Mouse (Mus musculus) B cell, adult 2 months (primary cell): ENCODE results near the gene Ms4a18.
A peak's percentile ranks its signal among the peaks of the same experiment; 100 is the strongest.
"Not testable (repeated sequence)": the region's sequence is repeated elsewhere in the genome, so short reads cannot be mapped to it uniquely, and the experiment has no call there.

Source experiments
- DNase-seq, 2 experiments: peaks; one replicate each; pipeline ENCODE4 v3.0.0; 2022

The Ms4a18 gene

DNA sequence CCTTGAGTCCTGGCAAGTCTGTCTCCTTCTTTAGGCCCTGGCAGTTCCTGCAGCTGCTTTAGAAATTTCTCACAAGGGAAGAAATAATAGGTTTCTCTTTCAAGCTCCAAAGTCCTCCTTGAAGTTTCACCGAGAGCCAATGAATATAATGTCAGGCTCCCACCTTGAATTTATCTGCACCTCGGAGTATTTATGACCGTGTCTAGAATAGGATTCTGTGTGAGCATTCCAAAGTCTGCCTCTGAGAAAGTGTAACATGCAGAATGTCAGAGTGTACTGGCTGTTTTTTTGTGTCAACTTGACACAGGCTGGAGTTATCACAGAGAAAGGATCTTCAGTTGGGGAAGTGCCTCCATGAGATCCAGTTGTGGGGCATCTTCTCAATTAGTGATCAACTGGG, at the start of gene Ms4a18:
TSS of gene Ms4a18 (minus strand) at position 141 of the 400 bp plus-strand sequence.
- no peak for DNase-seq

DNA sequence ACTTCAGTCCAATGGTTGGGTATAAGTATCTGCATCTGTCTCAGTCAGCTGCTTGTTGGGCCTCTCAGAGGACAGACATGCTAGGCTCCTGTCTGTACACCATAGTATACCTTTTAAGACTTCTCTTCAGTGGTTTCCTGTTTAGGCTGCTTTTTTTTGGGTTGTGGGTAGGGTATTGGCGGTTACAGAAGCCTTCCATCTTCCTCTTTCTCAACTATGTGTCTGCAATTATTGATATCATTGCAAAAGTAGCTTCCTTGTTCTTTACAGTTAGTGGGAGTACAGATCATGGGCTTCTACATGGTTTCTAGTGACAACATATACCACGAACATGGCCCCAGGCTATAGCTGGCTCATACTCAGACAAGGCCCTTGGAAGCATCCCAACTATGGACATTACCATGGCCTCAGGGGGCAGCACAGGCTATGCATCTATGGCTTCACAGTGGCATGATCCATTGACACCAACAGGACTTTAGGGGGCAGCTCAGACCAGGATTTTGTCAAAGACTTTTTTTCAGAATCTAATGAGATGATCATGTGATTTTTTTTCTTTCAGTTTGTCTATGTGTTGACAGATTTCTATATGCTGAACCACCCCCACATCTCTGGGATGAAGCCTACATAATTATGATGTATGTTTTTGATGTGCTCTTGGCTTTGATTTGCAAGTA, 47.5 kb upstream of the Ms4a18 start:
- DNase-seq, result peak; percentile 32 to 38

DNA sequence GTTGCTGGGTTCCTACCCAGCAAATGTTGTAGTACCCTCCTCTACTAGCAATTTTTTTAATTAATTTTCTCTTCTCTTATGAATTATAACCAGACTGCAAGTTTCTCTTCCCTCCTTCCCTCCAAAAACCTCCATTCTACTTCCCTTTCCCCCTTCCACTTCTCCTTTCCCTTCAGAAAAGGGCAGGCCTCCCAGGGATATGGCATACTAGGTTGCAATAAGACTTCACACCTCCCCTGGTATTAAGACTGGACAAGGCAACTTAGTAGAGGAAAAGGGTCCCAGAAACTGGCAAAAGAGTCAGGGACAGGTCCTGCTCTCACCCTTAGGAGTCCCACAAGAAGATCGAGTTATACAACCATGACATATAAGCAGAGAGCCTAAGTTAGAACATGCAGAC, 43.1 kb upstream of the Ms4a18 start:
- DNase-seq, result no peak

DNA sequence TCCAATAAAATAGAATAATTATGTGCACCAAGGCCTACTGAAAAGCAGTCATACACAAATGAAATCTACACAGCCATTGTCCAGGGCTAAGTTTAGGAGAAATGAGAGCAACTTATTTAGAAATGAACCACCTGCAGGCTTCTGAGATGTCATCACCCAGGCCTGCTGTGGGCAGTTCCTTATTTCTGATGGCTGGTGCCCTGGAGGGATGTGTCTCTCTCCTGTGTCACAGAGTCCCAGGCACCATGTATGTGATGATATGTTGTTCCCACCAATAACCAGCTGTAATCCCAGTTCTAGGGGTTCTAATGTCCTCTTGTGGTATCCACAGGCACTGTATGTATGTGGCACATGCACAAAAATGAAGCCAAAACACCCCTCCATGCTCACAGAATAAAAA, 42.1 kb upstream of the Ms4a18 start:
- DNase-seq, result no peak

DNA sequence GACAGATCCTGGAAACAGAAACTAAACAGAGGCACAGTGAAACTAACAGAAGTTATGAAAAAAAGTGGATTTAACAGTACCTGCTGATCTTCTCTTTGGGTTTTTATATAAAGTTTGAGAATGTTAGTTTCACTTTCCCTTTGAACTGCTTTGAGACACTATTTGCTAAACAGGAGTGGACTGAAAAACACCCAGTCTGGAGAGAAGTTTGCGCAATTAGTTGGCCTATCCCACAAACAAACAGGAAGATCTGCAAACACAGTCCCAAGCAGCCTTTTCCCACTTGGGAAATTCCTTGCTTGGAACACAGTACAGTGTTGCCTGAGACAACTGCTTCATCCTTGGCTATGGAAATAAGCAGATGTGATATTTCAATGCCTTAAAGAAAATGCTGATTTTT, 37.9 kb upstream of the Ms4a18 start:
- not testable (repeated sequence) for DNase-seq

DNA sequence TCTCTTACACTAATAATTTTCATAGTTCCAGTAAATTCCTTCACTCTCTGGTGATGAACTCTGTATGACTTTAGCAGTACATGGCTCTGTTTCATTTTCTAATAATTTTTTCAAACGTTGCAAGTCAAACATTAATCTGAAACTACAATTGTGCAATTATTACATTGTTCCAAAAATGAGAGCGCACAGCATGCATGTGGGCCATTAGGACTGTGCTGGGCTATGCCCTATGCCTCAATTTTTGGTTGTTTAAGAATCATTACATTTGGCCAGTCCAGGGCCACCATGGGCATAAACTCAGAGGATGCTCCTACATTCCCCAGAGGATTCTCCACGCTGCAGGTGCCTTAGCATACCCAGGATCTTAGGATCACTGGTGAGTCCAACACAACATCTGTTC, 35.4 kb upstream of the Ms4a18 start:
- DNase-seq, result no peak

DNA sequence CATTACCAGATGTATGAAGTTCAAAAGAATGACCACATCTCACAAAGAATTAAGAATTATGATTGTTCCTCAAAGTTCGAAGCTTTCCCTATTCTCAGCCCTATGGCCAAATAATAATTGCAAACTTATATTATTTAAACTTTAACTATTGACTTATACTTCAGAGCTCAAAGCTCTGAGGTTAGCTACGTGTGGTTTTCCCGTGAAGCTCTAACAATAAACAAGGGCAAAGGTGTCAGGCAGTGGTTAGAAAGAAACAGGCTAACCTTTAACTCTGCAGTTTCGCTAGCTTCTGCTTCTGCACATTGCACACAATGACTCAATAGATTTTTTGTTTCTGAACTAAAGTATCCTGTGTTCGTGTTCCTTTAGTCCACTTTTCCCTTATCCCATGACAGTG, 35.0 kb upstream of the Ms4a18 start:
- no peak for DNase-seq

DNA sequence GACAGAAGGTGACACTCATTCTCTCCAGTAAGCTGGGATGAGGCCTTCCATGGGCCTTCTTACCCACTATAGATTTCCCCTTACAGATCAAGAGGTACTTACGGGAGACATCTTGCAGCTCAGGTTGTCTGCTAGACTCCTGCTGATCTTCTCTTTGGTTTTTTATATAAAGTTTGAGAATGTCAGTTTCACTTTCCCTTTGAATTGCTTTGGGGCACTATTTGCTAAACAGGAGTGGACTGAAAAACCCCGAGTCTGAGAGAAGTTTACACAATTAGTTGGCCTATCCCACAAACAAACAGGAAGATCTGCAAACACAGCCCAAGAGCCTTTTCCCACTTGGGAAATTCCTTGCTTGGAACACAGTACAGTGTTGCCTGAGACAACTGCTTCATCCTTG, 32.5 kb upstream of the Ms4a18 start:
- peak; percentile 30 to 37 for DNase-seq

DNA sequence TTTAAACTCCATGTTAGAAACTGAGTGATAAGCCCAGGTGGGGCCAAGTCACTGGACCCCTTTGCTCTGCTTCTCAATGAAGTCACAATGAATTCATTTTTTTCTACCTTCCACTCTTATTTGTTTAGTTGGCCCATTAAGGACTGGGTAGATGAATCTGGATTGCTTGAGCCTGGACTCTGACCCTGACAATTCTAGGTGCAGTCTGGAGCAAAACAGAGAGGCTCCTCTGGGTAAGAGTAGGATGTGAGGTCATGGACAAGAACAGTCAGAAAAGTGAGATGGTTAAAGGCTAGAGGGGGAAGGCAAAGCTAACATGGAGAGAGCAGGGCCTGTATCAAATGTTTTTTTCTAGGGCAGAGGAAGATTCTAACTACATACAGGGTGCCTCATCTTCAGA, 31.6 kb upstream of the Ms4a18 start:
- DNase-seq, result no peak

DNA sequence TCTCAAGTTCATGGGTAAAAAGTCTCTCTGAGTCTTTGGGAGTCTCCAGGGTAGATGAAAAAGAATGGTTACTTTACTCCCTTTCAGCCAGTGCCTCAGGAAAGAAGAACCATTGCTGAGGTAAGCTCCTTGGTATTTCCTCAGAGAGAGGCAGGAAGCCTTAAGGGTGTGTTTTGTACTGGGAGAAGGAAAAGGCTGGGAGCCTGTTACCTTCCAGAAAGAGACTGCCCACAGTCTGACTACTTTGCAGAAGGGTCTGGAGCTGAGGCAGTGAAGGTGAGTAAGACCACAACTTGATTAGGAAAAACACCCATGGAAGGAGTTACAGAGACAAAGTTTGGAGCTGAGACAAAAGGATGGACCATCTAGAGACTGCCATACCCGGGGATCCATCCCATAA, 30.7 kb upstream of the Ms4a18 start:
- DNase-seq, result peak in 1 of 2 experiments; percentile 2

DNA sequence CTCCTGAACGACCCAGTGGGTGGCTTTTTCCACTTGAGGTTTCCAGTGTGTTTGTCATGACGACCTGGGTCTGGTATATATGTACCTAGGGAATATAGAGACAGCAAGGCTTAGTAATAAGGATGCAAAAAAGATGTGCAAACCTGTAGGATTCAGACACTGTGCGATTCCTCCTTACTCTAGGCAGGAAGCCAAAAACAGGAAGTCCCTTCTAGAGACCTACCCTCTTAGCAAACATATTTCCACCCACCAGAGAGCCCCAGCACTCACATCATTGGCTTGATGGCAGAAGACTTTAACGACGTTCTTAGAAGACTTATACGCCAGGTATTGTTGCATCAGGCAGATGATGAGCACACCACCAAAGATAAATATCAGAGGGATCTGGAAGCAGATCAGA, 30.2 kb upstream of the Ms4a18 start:
- DNase-seq, result peak; percentile 47 to 53

DNA sequence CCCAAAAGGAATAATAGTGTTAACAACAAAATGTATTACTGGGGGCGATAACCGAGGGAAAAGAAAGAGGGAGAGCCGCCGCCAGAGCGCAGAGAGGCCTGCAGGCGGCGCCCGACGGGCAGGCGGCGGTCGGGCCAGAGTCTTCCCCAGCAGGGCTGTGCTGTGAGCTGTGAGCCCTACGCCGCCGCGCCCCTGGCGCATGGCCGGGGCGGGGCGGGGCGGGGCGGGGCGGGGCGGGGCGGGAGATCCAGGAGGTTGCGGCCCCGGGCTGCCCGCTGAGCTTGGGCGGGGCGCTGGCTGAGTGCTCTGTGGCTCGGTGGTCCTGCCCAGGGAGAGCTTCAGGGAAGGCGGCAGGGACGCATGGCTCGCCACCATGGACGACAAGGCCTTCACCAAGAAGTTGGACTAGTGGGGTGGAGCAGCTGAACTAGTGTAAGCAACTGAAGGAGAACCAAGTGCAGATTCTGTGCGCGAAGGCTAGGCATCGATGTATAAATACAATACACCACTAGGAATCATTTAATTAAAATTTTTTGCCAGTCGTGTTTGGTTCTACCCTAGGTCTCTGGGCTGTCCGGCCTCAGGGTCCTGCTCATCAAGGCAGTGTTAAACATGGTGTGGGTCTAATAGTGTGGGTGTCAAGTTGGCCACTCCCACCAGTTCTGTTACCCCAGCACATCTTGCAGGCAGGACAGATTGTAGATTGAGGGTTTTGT, 27.3 kb upstream of the Ms4a18 start:
- DNase-seq, result peak; percentile 77

DNA sequence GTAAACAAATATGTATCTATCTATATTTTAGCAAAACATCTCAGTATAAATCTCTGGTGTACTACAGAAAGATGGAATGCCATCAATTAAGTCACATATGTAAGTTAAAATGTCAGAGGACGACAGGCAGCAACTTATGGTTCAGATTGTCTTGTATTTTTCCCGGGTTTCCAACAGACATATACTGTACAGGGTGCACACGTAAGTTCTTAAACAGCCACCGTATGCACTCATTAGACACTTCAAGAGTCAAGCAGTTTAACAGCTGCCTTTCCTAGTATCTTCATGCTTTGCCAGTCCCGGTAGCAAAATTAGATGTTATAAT, 26.8 kb upstream of the Ms4a18 start:
- no peak for DNase-seq

DNA sequence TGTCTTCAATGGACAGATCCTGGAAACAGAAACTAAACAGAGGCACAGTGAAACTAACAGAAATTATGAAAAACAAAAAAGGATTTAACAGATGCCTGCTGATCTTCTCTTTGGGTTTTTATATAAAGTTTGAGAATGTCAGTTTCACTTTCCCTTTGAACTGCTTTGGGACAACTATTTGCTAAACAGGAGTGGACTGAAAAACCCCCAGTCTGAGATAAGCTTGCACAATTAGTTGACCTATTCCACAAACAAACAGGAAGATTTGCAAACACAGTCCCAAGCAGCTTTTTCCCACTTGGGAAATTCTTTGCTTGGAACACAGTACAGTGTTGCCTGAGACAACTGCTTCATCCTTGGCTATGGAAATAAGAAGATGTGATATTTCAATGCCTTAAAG, 19.7 kb upstream of the Ms4a18 start:
- no peak for DNase-seq

DNA sequence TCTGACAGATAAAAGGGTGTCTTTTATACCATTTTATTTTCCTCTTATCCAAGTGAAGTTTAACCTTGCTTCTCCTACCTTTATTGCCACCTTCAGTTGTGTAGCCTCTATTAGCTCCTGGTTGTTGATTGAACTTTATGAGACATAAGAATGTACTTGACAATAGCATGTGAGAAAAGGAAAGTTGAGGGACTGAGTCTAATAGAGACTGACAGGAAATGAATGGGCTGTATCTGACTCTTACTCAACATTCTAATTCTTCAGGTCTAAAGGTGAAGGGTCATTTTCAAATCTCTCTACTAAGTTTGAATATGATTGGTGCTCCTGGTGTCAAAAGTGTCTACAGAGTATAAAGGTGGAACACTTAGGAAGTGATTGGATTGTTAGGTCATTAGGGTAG, 4.6 kb upstream of the Ms4a18 start:
- no peak for DNase-seq

DNA sequence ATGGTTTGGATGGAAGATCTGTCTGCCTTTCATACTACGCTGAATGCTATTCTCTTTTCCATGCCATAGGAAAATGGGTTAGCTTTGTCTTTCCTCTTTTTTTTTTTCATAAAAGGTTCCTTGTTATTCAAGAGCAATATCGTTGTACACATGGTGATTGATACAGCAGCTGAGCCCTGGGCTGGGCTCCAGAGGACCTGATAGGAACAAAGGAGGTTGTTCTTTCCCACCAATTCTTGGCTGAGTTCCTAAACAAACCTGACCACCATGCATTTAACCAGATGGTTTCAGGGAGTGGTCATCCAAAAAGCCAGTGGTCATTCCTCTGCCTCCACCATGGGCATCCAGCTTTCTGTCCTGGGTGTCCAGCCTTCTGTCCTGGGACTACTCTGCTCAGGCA, 580 bp downstream of the Ms4a18 start:
- no peak for DNase-seq

DNA sequence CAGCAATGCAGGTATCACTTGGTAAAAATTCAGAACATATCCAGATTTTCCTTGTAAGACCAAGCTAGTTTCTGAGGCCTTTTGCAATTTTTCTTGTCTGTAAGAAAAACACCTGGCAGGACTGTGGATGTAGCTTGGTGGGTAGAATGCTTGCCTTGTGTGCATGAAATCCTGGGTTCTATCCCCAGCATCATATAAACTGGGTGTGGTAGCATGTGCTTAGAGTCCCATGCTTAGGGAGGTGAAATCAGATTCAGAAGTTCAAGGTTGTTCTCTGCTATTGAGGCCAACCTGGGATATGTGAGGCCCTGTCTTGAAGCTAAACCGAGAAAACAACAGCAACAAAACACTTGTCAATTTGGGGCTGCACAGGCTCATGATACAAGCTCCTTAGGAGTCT, 1.8 kb downstream of the Ms4a18 start:
- DNase-seq, result no peak

DNA sequence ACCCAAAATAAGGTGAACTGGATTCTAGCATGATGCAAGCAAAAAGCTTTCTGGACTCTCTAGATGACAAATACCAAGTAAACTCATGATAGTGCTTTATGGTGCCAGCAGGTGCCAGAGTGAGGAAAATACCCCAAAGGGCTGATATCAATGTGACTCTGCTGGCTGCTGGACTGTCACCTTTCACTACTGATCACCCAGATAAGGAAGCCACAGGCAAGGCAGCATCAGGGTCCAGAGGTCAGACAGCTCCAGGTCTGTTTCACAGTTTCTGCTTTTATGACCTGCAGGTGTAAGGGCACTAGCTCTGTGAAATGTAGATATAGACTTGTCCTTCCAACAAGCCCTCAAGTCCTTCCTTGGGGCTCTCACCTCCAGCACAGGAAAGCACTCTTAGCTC, 2.4 kb downstream of the Ms4a18 start:
- no peak for DNase-seq

DNA sequence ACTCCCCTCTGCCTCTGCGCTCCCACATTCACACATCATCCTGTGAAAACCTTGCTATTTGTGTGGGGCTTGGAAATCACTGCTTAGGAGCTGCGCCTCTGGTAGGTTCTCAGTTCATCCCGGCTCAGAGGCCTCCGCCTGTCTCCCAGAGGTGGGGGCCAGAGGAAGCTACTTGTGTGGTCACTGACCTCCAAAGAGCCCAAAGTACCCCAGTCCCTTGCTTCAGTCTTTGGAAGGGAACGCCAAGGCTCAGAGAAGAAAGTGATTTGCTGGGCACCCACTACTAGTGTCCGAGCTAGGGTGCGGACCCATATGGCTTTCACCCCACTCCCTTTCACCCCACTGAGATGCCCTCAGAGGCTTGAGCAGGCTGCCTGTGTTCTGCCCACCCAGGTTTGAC, 24.7 kb downstream of the Ms4a18 start, which contains the start of gene Ms4a15:
TSS of gene Ms4a15 (minus strand) at position 101 of the 400 bp plus-strand sequence.
- no peak for DNase-seq

DNA sequence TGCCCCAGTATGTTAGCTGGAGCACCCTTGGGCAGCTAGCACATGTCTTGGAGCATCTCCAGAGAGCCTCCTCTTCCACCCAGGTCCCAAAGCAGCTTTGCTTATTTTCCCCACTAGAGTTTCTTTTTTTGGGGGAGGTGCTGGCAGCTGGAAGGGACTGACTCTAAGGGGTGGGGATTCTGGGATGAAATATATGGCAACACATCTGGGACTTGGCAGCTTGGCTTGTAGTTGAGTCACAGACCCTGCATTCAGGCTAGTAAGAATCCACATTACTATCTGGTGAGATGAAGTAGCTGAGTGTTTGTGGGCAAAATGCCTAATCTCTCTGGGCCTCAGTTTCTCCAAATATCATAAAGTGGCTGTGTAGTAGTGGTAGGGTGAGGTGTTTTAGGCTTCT, 25.9 kb downstream of the Ms4a18 start:
- DNase-seq, result no peak

DNA sequence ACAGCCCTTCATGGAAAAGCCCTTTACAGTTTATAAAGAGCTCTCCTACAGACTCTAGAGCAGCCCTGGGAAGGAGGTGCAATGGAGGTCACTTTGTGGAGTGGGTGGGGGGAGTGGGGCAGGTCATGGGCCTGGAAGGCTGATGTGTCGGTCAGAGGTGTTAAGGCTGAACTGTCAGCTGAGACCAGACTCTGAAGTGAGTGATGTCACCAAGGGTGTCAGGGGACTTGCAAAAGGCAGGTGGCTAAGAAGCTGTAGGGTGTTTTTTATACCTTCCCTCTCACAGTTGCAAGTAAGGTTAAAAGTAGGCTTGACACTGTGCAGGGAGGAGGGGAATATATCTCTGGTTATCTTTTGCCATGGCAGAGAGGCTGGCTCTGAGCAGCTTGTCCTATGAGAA, 27.1 kb downstream of the Ms4a18 start:
- no peak for DNase-seq

DNA sequence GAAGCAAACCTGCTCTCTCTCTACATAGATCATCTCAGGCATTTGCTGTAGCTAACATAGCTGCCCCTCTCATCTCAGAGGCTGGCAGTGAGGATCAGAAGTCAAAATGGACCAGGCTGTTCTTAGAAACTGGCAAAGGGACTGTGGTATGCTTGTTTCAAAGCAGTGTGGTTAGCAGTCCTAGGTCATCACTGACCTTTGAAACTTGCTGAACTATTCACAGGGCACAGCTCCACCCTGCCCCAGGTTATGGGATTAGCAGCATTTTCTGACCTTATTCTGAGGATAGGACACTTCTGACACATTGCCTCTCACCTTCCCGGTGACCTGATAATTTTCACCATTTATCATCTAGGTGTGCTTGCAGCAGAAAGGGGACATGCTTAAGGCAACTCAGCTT, 29.3 kb downstream of the Ms4a18 start:
- DNase-seq, result no peak

DNA sequence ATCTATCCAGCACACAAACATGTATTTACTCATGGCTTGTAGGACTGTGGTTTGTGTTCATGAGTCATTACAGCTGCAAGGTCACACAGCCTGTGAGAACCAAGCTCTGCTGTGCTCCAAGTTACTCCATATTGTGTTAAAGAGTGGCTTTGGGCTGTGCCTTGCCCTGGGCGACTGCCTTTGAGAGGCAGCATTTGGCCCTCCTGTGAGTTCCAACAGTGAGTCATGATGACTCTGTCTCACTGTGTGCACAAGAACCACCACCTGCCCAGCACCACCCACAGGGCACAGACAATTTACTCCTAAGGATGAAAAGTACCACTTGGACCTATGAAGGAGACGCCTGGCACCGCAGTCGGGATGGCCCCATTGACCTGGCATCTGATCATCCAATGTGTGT, 31.9 kb downstream of the Ms4a18 start:
- DNase-seq, result no peak

DNA sequence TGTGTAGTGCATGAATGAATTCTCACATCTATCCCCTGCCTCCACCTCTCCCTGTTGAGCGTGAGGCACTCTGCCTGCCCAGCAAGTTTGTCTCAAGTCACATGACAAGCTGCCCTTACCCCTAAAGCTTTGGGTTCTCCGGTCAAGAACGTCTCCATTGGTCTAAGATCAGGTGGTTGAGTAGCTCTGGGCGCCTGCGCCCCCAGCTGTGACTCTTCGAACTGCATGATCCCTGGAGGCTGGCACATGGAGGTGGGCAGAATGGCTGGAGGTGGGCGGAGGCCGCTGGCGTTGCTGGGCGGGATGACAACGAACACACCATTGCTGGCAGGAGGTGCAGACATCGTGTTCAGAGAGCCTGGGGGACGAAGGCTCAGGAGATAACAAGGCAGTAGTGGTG, 33.3 kb downstream of the Ms4a18 start:
- DNase-seq, result no peak

DNA sequence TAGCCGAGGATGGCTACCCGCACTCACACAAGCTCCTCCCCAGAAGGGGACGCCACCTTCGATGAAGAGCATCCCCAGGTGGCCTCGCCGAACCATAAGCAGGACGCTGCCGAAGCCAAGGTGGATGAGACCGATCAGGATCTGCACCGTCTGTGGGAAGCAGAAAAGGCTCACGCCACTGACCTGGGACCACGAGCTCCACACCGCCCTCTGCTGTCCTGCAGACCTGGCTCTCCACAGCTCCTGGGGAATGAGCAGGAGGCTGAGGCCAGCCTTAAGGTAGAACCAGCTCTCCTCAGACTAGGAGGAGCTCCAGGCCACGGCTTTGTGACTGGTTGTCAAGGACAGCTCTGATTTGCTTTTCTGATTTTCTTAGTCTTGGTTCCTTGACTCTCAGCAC, 34.7 kb downstream of the Ms4a18 start:
- DNase-seq, result peak; percentile 40 to 45
